Mouse (Mus musculus): ENCODE data around the gene Hadhb.

DNA sequence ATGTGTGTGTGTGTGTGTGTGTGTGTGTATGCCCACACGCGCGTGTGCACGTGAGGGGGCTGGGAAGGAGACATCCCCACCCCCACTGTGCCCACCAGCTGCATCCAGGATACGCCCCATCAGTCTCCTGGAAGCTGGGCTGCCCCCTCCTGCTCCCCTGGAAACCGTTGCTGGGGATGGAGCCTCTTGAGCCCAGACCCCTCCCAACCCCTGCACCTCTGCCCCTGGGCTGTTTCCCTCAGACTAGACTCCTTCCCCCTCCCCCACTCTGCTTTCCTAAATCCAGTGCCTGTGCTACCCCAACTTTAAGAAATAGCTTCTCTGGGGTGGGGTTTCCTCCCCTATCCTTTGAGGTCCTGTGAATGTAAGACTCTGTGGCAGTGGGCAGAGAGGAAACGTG is 47.9 kb upstream of the Hadhb start:
- no peak for TF ChIP-seq CTCF (IDR thresholded peaks at IDR 0.05; ENCODE audit: low read depth)
- TF ChIP-seq EP300 (IDR thresholded peaks at IDR 0.05; ENCODE audit: low read depth), result no peak

Data from liver, embryonic 14.5 days (tissue).